Mouse (Mus musculus): ENCODE measurements around the gene Myo5c. TPM values are rescaled to one million over a fixed set of nuclear protein-coding genes. Genes with fewer than 3 reads are reported as not detected.
A peak's percentile ranks its signal among the peaks of the same experiment; 100 is the strongest.

Gene Myo5c
- total and polyA plus RNA-seq, 3 experiments, result 3.8 to 5.2 (median 4.4) TPM

GRCm38 (mm10) chr9:75330821-75331220, 99.0 kb downstream of the Myo5c start:
- Histone ChIP-seq H3K36me3 (replicated peaks in 1 of 2; ENCODE audit: control insufficient read depth in 1 of 2, insufficient read depth in 1 of 2, low read length in 1 of 2) (peaks cover 0 to 6% of the 10 kb centered on the region in 2 experiments), H3K27ac (ENCODE audit: insufficient read depth, low read depth) (no peak overlapping the region), H3K4me2 (ENCODE audit: insufficient read depth, low read depth, poor library complexity, severe bottlenecking) (no peak overlapping the region), H3K4me1 (ENCODE audit: control insufficient read depth in 1 of 2, insufficient read depth in 2 of 2) (peaks cover 20 to 50% of the 10 kb centered on the region in 2 experiments), H3K9me3 (replicated peaks; ENCODE audit: low read length) (no peaks in the 10 kb centered on the region), H3K27me3 (replicated peaks) (no peaks in the 10 kb centered on the region), H3K4me3 (replicated peaks in 1 of 3; ENCODE audit: low read depth in 2 of 3, low read length in 2 of 3, poor library complexity in 1 of 3) (no peak overlapping the region), H3K79me2 (replicated peaks; ENCODE audit: control insufficient read depth, extremely low read depth, insufficient read depth, poor library complexity, severe bottlenecking) (no peaks in the 10 kb centered on the region), H3K9ac (ENCODE audit: insufficient read depth, low read depth) (no peak overlapping the region)
- in situ Hi-C loops (cut with MboI; ENCODE audit: low pct_ligation_motif_present, low pct_unique_long_range_greater_than_20kb, low sequenced_read_pairs), result no loop called here
- DNase-seq (ENCODE audit: extremely low read depth), result no peak
- dilution Hi-C loops (cut with MboI; ENCODE audit: extremely low pct_ligation_motif_present, extremely low pct_unique_long_range_greater_than_20kb, low sequenced_read_pairs), result no loop called here
- TF ChIP-seq ZC3H11A (IDR thresholded peaks at IDR 0.05; ENCODE audit: low read depth, low read length) (no peak), ZMIZ1 (IDR thresholded peaks at IDR 0.05; ENCODE audit: low read depth, low read length) (no peak), ETS1 (conservative IDR thresholded peaks at IDR 0.05; ENCODE audit: low read depth, low read length) (no peak), POLR2AphosphoS2 (IDR thresholded peaks at IDR 0.05; ENCODE audit: low read depth, low read length) (no peak), USF2 (conservative IDR thresholded peaks at IDR 0.05; ENCODE audit: low read depth, low read length) (no peak), PAX5 (IDR thresholded peaks at IDR 0.05; ENCODE audit: low read length) (no peak), JUND (conservative IDR thresholded peaks at IDR 0.05; ENCODE audit: low read depth, low read length) (no peak), POLR2A (IDR thresholded peaks at IDR 0.05; ENCODE audit: low read depth, low read length) (no peak), SMC3 (IDR thresholded peaks at IDR 0.05; ENCODE audit: low read depth, low read length) (no peak), TCF12 (IDR thresholded peaks at IDR 0.05; ENCODE audit: low read depth, low read length) (no peak), MXI1 (IDR thresholded peaks at IDR 0.05; ENCODE audit: low read depth, low read length) (no peak), SIN3A (IDR thresholded peaks at IDR 0.05; ENCODE audit: low read length) (no peak), RCOR1 (conservative IDR thresholded peaks at IDR 0.05; ENCODE audit: low read depth, low read length) (no peak), ELF1 (IDR thresholded peaks at IDR 0.05; ENCODE audit: low read depth, low read length) (no peak), MAZ (IDR thresholded peaks at IDR 0.05; ENCODE audit: low read depth, low read length) (no peak), RAD21 (IDR thresholded peaks at IDR 0.05; ENCODE audit: low read depth, low read length) (no peak), GABPA (IDR thresholded peaks at IDR 0.05; ENCODE audit: insufficient replicate concordance, low read depth, low read length) (no peak), EP300 (IDR thresholded peaks at IDR 0.05; ENCODE audit: low read length) (no peak), KAT2A (IDR thresholded peaks at IDR 0.05; ENCODE audit: insufficient replicate concordance, low read length) (no peak), MAFK (IDR thresholded peaks at IDR 0.05; ENCODE audit: insufficient replicate concordance, low read length) (no peak)

- Histone ChIP-seq H3K4me2 (ENCODE audit: insufficient read depth, low read depth, poor library complexity, severe bottlenecking) (no peak overlapping the region), H3K4me1 (ENCODE audit: control insufficient read depth in 1 of 2, insufficient read depth in 2 of 2) (peaks cover 17 to 23% of the 10 kb centered on the region in 2 experiments), H3K27me3 (replicated peaks) (no peaks in the 10 kb centered on the region), H3K9me3 (replicated peaks; ENCODE audit: low read length) (no peaks in the 10 kb centered on the region), H3K79me2 (replicated peaks; ENCODE audit: control insufficient read depth, extremely low read depth, insufficient read depth, poor library complexity, severe bottlenecking) (no peaks in the 10 kb centered on the region), H3K9ac (ENCODE audit: insufficient read depth, low read depth) (no peak overlapping the region), H3K27ac (ENCODE audit: insufficient read depth, low read depth) (no peak overlapping the region), H3K36me3 (replicated peaks in 1 of 2; ENCODE audit: control insufficient read depth in 1 of 2, insufficient read depth in 1 of 2, low read length in 1 of 2) (peaks cover 6 to 19% of the 10 kb centered on the region in 2 experiments), H3K4me3 (replicated peaks in 1 of 3; ENCODE audit: low read depth in 2 of 3, low read length in 2 of 3, poor library complexity in 1 of 3) (no peak overlapping the region)
- in situ Hi-C loops (cut with MboI; ENCODE audit: low pct_ligation_motif_present, low pct_unique_long_range_greater_than_20kb, low sequenced_read_pairs) (no loop called here), dilution Hi-C loops (cut with MboI; ENCODE audit: extremely low pct_ligation_motif_present, extremely low pct_unique_long_range_greater_than_20kb, low sequenced_read_pairs) (no loop called here)
- DNase-seq (ENCODE audit: extremely low read depth), result no peak
- TF ChIP-seq MAFK (IDR thresholded peaks at IDR 0.05; ENCODE audit: insufficient replicate concordance, low read length) (no peak), USF2 (conservative IDR thresholded peaks at IDR 0.05; ENCODE audit: low read depth, low read length) (no peak), NELFE (IDR thresholded peaks at IDR 0.05; ENCODE audit: low read depth, low read length) (no peak), ZNF384 (IDR thresholded peaks at IDR 0.05; ENCODE audit: low read depth, low read length) (no peak), CTCF (conservative IDR thresholded peaks at IDR 0.05 in 1 of 2, IDR thresholded peaks at IDR 0.05 in 1 of 2; ENCODE audit: low read depth in 2 of 2, low read length in 2 of 2) (peak in 1 of 2 experiments; percentile 34; a peak in 2 of 4 replicates)
Measured at GRCm38 (mm10) chr9:75334440-75334839, 102.6 kb downstream of the Myo5c start.

All from CH12.LX (cell line).